Mouse (Mus musculus): ENCODE data around the gene Gpr108. TPM values are rescaled to one million over a fixed set of nuclear protein-coding genes. Genes with fewer than 3 reads are reported as not detected.

The Gpr108 gene
- polyA plus RNA-seq, 1 experiment from 2014 or later, result 29.0 TPM

GRCm38 (mm10) chr17:57260351-57260750 is 12.1 kb upstream of the Gpr108 start:
- Histone ChIP-seq H3K4me1 (ENCODE audit: control insufficient read depth in 2 of 2, insufficient read depth in 2 of 2, low read length in 2 of 2) (peaks cover 0 to 6% of the 10 kb centered on the region in 2 experiments; a peak in 1 of 4 replicates), H3K4me2 (ENCODE audit: low read length) (no peak overlapping the region), H3K4me3 (ENCODE audit: control insufficient read depth in 1 of 2, insufficient read depth in 1 of 2, low read depth in 1 of 2, low read length in 2 of 2) (no peak overlapping the region), H3K9ac (ENCODE audit: low read length) (no peak overlapping the region), H3K36me3 (ENCODE audit: control insufficient read depth, insufficient read depth, low read length) (peaks cover 86% of the 10 kb centered on the region), H3K9me3 (ENCODE audit: control insufficient read depth, low read length) (no peaks in the 10 kb centered on the region), H3K27me3 (ENCODE audit: control insufficient read depth, insufficient read depth, low read length) (no peaks in the 10 kb centered on the region), H3K27ac (replicated peaks in 1 of 2; ENCODE audit: control insufficient read depth in 1 of 2, insufficient read depth in 1 of 2, low read depth in 2 of 2, low read length in 2 of 2) (no peak overlapping the region)
- WGBS, result 72% methylated on average over 9 of the region's 9 CpGs
- no peak for ATAC-seq (ENCODE audit: insufficient number of reproducible peaks, insufficient read depth, low FRiP score, low read depth)

- H3K4me3 ChIP-seq (ENCODE audit: control insufficient read depth in 1 of 2, insufficient read depth in 1 of 2, low read depth in 1 of 2, low read length in 2 of 2), result no peak overlapping the region
- no peak overlapping the region for H3K4me2 ChIP-seq (ENCODE audit: low read length)
- H3K36me3 ChIP-seq (ENCODE audit: control insufficient read depth, insufficient read depth, low read length), result peaks cover 92% of the 10 kb centered on the region
- 81% methylated on average over 8 of the region's 8 CpGs for WGBS
- no peak for ATAC-seq (ENCODE audit: insufficient number of reproducible peaks, insufficient read depth, low FRiP score, low read depth)
- no peaks in the 10 kb centered on the region for H3K27me3 ChIP-seq (ENCODE audit: control insufficient read depth, insufficient read depth, low read length)
- no peak overlapping the region for H3K9ac ChIP-seq (ENCODE audit: low read length)
- no peaks in the 10 kb centered on the region for H3K9me3 ChIP-seq (ENCODE audit: control insufficient read depth, low read length)
- peaks cover 0 to under 1% of the 10 kb centered on the region in 2 experiments; a peak in 1 of 4 replicates for H3K4me1 ChIP-seq (ENCODE audit: control insufficient read depth in 2 of 2, insufficient read depth in 2 of 2, low read length in 2 of 2)
- no peak overlapping the region for H3K27ac ChIP-seq (replicated peaks in 1 of 2; ENCODE audit: control insufficient read depth in 1 of 2, insufficient read depth in 1 of 2, low read depth in 2 of 2, low read length in 2 of 2)
These were observed 11.5 kb upstream of the Gpr108 start for GRCm38 (mm10) chr17:57259742-57260141.

GRCm38 (mm10) chr17:57258191-57258590 is 9.9 kb upstream of the Gpr108 start:
- ATAC-seq (ENCODE audit: insufficient number of reproducible peaks, insufficient read depth, low FRiP score, low read depth), result no peak
- peaks cover 99% of the 10 kb centered on the region for H3K36me3 ChIP-seq (ENCODE audit: control insufficient read depth, insufficient read depth, low read length)

DNA sequence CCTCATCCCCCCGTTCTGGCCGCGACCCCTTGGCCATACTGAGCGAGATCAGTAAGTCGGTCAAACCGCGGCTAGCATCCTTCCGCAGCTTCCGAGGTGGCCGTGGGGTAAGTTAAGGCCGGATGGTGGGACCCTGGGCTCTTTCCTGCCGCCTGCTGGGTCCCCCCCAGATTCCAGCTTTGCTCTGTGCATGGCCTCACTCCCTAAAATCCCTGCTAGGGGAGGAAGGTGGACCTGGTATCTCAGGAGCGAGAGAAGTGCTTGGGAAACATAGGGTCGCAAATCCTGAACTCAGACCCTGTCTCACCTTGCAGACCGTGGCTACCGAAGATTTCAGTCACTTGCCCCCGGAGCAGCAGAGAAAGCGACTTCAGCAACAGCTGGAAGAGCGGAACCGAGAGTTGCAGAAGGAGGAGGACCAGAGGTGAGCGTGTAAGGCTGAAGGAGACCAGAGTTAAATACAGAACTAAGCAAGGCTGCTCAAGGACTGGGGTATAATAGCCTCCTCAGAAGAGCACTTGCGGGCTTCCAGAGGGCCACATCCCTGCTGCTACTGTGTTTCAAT is 8.8 kb upstream of the Gpr108 start:
- 95% methylated on average over 22 of the region's 22 CpGs for WGBS

More at GRCm38 (mm10) chr17:57258191-57258590, 9.9 kb upstream of the Gpr108 start:
- Histone ChIP-seq H3K4me2 (ENCODE audit: low read length) (no peak overlapping the region), H3K27me3 (ENCODE audit: control insufficient read depth, insufficient read depth, low read length) (no peaks in the 10 kb centered on the region), H3K9me3 (ENCODE audit: control insufficient read depth, low read length) (no peaks in the 10 kb centered on the region), H3K4me3 (ENCODE audit: control insufficient read depth in 1 of 2, insufficient read depth in 1 of 2, low read depth in 1 of 2, low read length in 2 of 2) (no peak overlapping the region), H3K4me1 (ENCODE audit: control insufficient read depth in 2 of 2, insufficient read depth in 2 of 2, low read length in 2 of 2) (no peaks in the 10 kb centered on the region), H3K27ac (replicated peaks in 1 of 2; ENCODE audit: control insufficient read depth in 1 of 2, insufficient read depth in 1 of 2, low read depth in 2 of 2, low read length in 2 of 2) (no peak overlapping the region), H3K9ac (ENCODE audit: low read length) (no peak overlapping the region)
- WGBS, result 88% methylated on average over 3 of the region's 3 CpGs

DNA sequence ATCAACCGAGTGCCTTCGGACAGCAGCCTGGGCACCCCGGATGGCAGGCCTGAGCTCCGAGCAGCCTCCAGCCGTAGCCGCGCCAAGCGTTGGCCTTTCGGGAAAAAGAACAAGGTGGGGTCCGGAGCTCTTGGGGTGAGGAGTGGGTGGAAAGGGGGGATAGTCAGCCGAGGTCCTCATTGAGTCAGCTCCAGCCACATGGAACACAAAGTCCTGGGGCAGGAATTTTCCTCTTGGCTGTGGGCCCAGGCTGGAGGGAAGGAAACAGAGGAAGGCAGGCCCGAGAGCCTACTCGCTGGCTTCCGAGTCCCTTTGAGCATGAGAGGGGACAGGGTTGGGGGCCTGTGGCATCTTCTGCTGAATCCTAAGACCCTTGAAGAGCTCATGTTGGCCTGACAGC is 7.1 kb upstream of the Gpr108 start:
- ATAC-seq (ENCODE audit: insufficient number of reproducible peaks, insufficient read depth, low FRiP score, low read depth), result no peak
- Histone ChIP-seq H3K4me1 (ENCODE audit: control insufficient read depth in 2 of 2, insufficient read depth in 2 of 2, low read length in 2 of 2) (peaks cover 3 to 6% of the 10 kb centered on the region in 2 experiments; a peak in 1 of 4 replicates), H3K27me3 (ENCODE audit: control insufficient read depth, insufficient read depth, low read length) (no peaks in the 10 kb centered on the region), H3K4me3 (ENCODE audit: control insufficient read depth in 1 of 2, insufficient read depth in 1 of 2, low read depth in 1 of 2, low read length in 2 of 2) (no peak overlapping the region), H3K27ac (replicated peaks in 1 of 2; ENCODE audit: control insufficient read depth in 1 of 2, insufficient read depth in 1 of 2, low read depth in 2 of 2, low read length in 2 of 2) (no peak overlapping the region), H3K4me2 (ENCODE audit: low read length) (no peak overlapping the region), H3K9me3 (ENCODE audit: control insufficient read depth, low read length) (no peaks in the 10 kb centered on the region), H3K9ac (ENCODE audit: low read length) (no peak overlapping the region), H3K36me3 (ENCODE audit: control insufficient read depth, insufficient read depth, low read length) (peaks cover 73% of the 10 kb centered on the region)
- WGBS, result 84% methylated on average over 14 of the region's 14 CpGs

More for the DNA sequence above, 8.8 kb upstream of the Gpr108 start:
- no peak overlapping the region for H3K4me3 ChIP-seq (ENCODE audit: control insufficient read depth in 1 of 2, insufficient read depth in 1 of 2, low read depth in 1 of 2, low read length in 2 of 2)
- no peak overlapping the region for H3K4me2 ChIP-seq (ENCODE audit: low read length)
- no peak overlapping the region for H3K9ac ChIP-seq (ENCODE audit: low read length)
- no peaks in the 10 kb centered on the region for H3K27me3 ChIP-seq (ENCODE audit: control insufficient read depth, insufficient read depth, low read length)
- H3K27ac ChIP-seq (replicated peaks in 1 of 2; ENCODE audit: control insufficient read depth in 1 of 2, insufficient read depth in 1 of 2, low read depth in 2 of 2, low read length in 2 of 2), result no peak overlapping the region
- no peaks in the 10 kb centered on the region for H3K9me3 ChIP-seq (ENCODE audit: control insufficient read depth, low read length)
- ATAC-seq (ENCODE audit: insufficient number of reproducible peaks, insufficient read depth, low FRiP score, low read depth), result no peak
- peaks cover 89% of the 10 kb centered on the region for H3K36me3 ChIP-seq (ENCODE audit: control insufficient read depth, insufficient read depth, low read length)
- no peaks in the 10 kb centered on the region for H3K4me1 ChIP-seq (ENCODE audit: control insufficient read depth in 2 of 2, insufficient read depth in 2 of 2, low read length in 2 of 2)

GRCm38 (mm10) chr17:57253306-57253705 is 5.1 kb upstream of the Gpr108 start:
- WGBS, result 66% methylated on average over 6 of the region's 6 CpGs
- peaks cover 53% of the 10 kb centered on the region for H3K36me3 ChIP-seq (ENCODE audit: control insufficient read depth, insufficient read depth, low read length)
- no peak overlapping the region for H3K27ac ChIP-seq (replicated peaks in 1 of 2; ENCODE audit: control insufficient read depth in 1 of 2, insufficient read depth in 1 of 2, low read depth in 2 of 2, low read length in 2 of 2)
- no peaks in the 10 kb centered on the region for H3K9me3 ChIP-seq (ENCODE audit: control insufficient read depth, low read length)
- H3K4me1 ChIP-seq (ENCODE audit: control insufficient read depth in 2 of 2, insufficient read depth in 2 of 2, low read length in 2 of 2), result peaks cover 10 to 12% of the 10 kb centered on the region in 2 experiments
- H3K9ac ChIP-seq (ENCODE audit: low read length), result no peak overlapping the region
- H3K4me3 ChIP-seq (ENCODE audit: control insufficient read depth in 1 of 2, insufficient read depth in 1 of 2, low read depth in 1 of 2, low read length in 2 of 2), result no peak overlapping the region
- H3K4me2 ChIP-seq (ENCODE audit: low read length), result no peak overlapping the region
- no peaks in the 10 kb centered on the region for H3K27me3 ChIP-seq (ENCODE audit: control insufficient read depth, insufficient read depth, low read length)
- ATAC-seq (ENCODE audit: insufficient number of reproducible peaks, insufficient read depth, low FRiP score, low read depth), result no peak

DNA sequence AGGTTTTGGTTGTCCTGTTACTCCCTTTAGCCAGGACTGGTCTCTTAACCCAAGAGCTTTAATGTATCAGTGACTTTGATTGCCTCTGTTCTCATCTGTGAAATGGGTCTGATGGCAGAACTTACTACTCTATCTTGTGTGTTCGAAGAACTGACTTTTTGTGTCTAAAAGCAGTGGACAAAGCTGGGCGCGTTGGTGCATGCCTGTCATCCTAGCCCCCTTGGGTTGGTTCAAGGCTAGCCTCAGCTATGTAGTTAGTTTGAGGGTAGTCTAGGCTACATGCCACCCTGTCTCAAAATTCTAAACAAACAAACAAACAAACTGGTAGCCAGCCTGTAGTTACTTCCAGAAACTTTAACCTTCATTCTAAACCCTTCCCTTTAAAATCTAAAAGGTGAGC is 3.2 kb upstream of the Gpr108 start:
- Histone ChIP-seq H3K4me1 (ENCODE audit: control insufficient read depth in 2 of 2, insufficient read depth in 2 of 2, low read length in 2 of 2) (peaks cover 13 to 16% of the 10 kb centered on the region in 2 experiments), H3K9me3 (ENCODE audit: control insufficient read depth, low read length) (no peaks in the 10 kb centered on the region), H3K36me3 (ENCODE audit: control insufficient read depth, insufficient read depth, low read length) (peaks cover 35% of the 10 kb centered on the region), H3K9ac (ENCODE audit: low read length) (no peak overlapping the region), H3K4me3 (ENCODE audit: control insufficient read depth in 1 of 2, insufficient read depth in 1 of 2, low read depth in 1 of 2, low read length in 2 of 2) (no peak overlapping the region), H3K27ac (replicated peaks in 1 of 2; ENCODE audit: control insufficient read depth in 1 of 2, insufficient read depth in 1 of 2, low read depth in 2 of 2, low read length in 2 of 2) (no peak overlapping the region), H3K27me3 (ENCODE audit: control insufficient read depth, insufficient read depth, low read length) (no peaks in the 10 kb centered on the region), H3K4me2 (ENCODE audit: low read length) (no peak overlapping the region; the same call in 1 of the 2 replicates)
- WGBS, result 88% methylated on average over 3 of the region's 3 CpGs
- no peak for ATAC-seq (ENCODE audit: insufficient number of reproducible peaks, insufficient read depth, low FRiP score, low read depth)

Data from heart, embryonic 14.5 days (tissue).